Mouse (Mus musculus): Measurements from ENCODE around the gene Rbms3.

Rbms3 gene

DNA sequence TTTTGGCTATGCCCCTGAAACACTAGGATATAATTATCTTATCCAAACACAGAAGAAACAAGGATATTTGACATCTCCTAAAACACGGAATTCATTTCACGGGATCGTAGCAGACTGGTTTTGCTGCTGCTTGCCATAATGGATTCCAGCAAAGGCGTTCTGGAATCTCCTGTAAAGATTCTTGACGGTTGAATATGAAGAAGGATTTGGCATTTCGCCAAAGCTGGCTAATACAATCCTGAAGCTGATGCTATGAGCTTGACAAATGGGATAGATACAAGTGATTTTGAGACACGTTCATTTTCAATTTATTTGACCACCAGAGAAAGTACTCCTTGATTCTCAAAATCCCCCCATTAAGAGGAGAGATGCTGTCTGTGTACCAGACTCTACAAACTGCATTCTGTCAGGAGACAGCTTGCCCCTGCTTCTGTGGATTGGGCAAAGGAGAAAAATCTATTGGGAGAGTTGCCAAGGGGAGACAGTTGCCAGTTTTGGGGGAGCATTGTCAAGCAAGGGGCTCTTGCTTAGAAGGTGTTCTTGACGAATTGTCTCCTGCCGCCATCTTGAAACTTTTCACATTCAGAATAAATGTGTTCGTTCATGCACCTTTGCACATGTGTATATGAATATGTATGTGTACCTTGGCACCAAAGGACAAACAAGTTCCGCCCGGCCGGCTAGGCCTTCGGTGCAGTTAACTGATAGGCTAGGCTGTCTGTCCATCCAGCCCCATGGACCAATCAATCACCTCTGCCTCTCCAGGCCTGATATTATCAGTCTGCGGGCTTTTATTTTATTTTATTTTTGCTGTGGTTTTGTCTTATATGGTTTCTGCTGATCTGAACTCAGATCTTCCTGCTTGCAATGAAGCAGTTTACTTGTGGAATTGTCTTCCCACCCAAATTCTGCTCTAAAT lies 442.3 kb downstream of the Rbms3 start:
- DNase-seq (ENCODE audit: low spot score in 2 of 2), result no peak

DNA sequence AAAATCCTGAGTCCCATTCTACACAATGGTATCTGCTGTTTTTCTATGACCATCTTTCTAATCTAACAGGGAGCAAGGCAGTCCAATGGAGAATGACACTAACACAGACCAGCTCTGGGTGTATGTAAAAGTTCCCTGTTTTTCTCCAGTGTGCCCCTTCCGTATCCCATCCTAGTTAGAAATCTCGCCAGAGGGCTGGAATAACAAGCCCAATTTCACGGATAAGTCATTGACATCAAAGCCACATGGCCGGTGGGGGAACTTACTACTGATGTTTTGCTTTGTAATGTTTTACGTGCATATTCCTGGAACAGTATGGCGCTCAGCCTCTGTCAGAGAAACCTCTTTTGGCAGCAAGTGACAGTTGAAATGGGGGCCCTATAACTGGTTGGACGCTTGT lies 449.1 kb downstream of the Rbms3 start:
- DNase-seq (ENCODE audit: low spot score in 2 of 2), result no peak

- DNase-seq (ENCODE audit: low spot score in 2 of 2), result no peak
These were observed 451.3 kb downstream of the Rbms3 start for GRCm38 (mm10) chr9:117178366-117178765.

- no peak for DNase-seq (ENCODE audit: low spot score in 2 of 2)
These were observed 457.2 kb downstream of the Rbms3 start for GRCm38 (mm10) chr9:117172526-117172925.

GRCm38 (mm10) chr9:117169196-117169595 lies 460.5 kb downstream of the Rbms3 start:
- no peak for DNase-seq (ENCODE audit: low spot score in 2 of 2)

- DNase-seq (ENCODE audit: low spot score in 2 of 2), result peak in 1 of 2 experiments; percentile 9
These were observed 466.6 kb downstream of the Rbms3 start for GRCm38 (mm10) chr9:117163143-117163542.

DNA sequence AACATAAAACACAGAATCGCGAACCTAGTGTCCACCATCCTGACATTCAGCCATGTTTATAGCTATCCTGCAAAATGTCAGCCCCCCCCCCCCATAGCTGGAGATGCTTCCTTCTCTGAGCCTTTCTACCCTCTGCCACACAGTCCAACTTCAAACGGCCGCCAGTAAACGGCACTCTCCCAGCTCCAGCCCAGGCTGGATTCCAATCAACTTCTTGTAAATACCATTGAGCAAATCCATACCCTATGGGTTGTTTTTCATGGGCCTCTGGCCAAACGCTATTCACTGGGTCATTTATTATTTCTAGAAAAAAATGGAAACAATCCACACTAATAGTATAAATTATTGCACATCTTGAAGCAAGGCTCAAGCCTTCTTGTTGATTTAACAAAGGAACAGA lies 468.6 kb downstream of the Rbms3 start:
- DNase-seq (ENCODE audit: low spot score in 2 of 2), result no peak

DNA sequence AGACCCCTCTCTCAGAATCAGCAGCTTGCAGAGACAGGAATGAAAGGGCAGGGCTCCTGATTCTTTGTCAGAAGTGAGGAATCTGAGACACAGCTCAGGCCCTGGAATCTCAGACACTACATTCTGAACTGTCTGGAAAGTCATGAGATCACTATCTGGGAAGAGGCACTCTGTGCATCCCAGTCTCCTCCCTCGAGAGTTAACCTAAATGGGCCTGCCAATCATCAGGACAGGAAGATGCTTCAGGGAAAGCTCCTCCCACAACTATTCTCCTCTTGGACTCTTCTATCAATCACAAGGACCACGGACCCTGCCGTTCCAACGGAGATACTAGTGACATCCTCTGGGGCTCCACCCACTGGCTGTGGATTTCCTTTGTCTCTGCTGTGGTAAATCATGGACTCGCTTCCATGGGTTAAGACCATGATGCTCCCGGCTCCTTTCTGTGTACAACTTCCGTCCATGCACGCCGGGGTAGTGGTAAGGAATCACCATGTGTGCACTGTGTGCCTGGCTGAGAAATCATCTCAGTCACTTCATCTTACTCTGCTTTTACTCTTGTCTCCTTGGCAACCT lies 473.3 kb downstream of the Rbms3 start:
- no peak for DNase-seq (ENCODE audit: low spot score in 2 of 2)

DNA sequence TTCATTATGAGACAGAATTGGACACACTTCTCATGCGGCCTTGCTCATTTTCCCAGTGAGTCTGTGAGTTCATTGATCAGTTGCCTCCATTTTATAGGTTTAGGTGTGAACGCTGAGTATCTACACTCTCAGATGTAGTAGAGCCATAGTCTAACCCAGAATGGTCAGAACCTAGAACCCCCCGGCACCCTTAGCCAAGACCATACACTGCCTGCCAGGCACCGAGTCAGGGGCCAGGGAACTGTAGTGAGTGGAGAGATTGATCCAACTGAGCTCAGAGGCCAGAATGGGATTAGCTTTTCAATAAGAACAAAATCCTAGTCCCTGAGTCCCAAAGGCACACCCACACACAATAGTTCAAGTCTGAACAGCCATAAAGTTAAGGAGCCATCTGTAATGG lies 475.1 kb downstream of the Rbms3 start:
- no peak for DNase-seq (ENCODE audit: low spot score in 2 of 2)

GRCm38 (mm10) chr9:117153686-117154274 lies 475.9 kb downstream of the Rbms3 start:
- no peak for DNase-seq (ENCODE audit: low spot score in 2 of 2)

GRCm38 (mm10) chr9:117151951-117152350 lies 477.8 kb downstream of the Rbms3 start:
- no peak for DNase-seq (ENCODE audit: low spot score in 2 of 2)

DNA sequence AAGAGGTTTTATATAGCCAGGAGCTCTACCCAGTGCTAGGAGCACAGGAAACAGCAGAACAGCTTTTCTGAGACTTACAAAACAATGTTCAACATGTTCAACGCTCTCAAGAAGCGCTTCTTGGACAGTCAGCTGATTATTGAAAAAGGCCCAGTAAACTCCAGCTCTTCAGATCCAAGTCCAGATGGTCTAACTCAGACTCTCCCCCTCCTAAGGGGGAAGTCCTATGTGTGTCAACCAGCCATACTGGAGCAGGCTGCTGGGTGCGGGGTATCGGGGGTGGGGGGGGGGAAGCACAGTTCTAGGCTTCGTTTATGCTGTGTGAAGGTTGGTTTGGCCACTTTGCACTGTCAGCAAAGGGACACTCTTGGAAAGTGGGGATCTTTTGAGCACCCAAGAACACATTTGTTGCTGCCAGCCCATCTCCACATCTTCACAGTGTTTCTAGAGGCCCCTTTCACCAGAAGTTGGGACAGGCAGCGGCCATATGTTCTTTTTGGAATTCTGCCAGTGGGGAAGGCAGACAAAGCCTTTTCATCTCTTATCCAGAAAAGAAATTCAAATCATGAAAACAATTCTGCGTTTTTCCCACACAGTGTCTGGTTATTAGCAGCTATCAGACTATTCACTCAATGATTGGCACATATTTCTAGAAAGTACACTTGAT lies 485.5 kb downstream of the Rbms3 start:
- DNase-seq (ENCODE audit: low spot score in 2 of 2), result no peak

- DNase-seq (ENCODE audit: low spot score in 2 of 2), result no peak
These were observed 489.7 kb downstream of the Rbms3 start for GRCm38 (mm10) chr9:117139971-117140370.

DNA sequence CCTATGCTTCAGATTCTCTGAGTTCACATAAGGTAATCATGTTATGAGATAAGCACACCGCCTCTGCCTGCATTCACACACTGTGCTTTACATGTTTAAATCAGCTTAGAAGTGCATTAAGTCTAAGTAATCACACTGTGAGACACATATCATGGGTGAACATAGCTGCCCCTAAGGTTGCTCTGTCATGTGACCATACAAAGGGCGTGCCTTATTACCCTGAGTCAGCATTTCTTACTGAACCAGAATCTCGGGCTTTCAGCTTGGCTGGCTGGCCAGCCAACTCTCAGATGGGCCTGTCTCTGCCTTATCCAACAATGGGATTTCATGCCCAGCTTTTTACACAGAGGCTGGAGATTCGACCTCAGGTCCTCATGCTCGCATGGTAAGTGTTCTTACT lies 493.3 kb downstream of the Rbms3 start:
- DNase-seq (ENCODE audit: low spot score in 2 of 2), result no peak

GRCm38 (mm10) chr9:117134043-117134442 lies 495.7 kb downstream of the Rbms3 start:
- DNase-seq (ENCODE audit: low spot score in 2 of 2), result no peak

- no peak for DNase-seq (ENCODE audit: low spot score in 2 of 2)
These were observed 502.9 kb downstream of the Rbms3 start for GRCm38 (mm10) chr9:117126816-117127215.

GRCm38 (mm10) chr9:117125844-117126243 lies 503.9 kb downstream of the Rbms3 start:
- DNase-seq (ENCODE audit: low spot score in 2 of 2), result no peak

DNA sequence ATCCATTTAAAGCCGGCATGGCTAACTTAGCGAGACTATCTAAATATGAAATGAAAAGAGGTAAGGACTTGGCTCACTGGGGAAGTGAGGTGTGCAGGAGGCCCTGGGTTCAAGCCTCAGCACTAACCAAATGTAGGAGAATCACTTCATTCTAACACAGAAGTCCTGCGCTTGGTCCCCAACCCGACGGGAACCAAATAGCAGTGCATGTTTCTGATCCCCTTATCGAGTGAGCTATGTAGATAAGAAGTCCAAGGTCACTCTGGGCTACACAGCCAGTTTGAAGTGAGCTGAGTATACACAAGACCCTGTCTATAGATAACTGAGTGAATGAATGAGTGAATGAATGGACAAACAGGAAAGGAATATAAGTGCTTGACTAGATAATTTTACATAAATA lies 508.1 kb downstream of the Rbms3 start:
- DNase-seq (ENCODE audit: low spot score in 2 of 2), result no peak

GRCm38 (mm10) chr9:117117181-117117729 lies 512.5 kb downstream of the Rbms3 start:
- no peak for DNase-seq (ENCODE audit: low spot score in 2 of 2)

GRCm38 (mm10) chr9:117115609-117116008 lies 514.1 kb downstream of the Rbms3 start:
- no peak for DNase-seq (ENCODE audit: low spot score in 2 of 2)

DNA sequence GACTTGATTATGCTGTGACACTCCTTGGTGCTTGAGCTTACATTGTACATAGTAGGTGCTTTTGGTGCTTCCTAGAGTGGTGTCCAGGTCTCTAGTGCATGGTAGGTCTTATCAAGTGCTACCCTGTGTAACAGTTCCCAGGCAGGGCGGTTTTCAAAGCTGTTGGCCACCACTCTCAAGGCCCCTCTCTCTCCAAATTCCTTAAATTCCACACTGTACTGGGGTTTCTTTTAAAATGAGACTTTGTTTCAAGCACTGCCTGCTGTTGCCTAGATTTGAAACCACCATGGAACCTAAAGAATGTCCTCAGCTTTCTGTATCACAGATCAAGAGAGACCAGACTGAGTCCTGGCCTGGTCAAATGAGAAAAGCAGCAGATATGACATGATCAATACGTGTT lies 516.1 kb downstream of the Rbms3 start:
- no peak for DNase-seq (ENCODE audit: low spot score in 2 of 2)

DNA sequence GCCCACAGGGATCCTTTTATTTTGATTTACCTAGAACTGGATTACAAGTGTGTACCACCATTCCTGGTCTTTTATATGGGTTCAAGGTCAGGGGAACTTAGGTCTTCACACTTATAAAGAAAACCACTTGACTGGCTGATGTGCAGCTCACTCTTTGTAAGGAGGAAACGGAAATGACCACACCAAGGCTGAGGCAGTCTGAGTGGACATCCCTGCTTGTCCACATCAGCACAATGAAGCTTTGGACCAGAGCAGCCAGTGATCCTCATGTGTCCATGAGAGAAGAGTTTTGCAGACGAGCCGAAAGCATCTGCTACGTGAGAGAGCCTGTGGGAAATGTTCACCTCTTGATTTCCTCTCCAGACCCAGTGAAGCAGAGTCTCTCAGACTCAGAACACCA lies 521.8 kb downstream of the Rbms3 start:
- DNase-seq (ENCODE audit: low spot score in 2 of 2), result no peak

Measured in frontal cortex, postnatal 10 days (tissue).